Mouse (Mus musculus): ENCODE data around the gene Sgk1. TPM values are rescaled to one million over a fixed set of nuclear protein-coding genes. Genes with fewer than 3 reads are reported as not detected.

The Sgk1 gene
- polyA plus RNA-seq, 1 experiment from 2014 or later, result 32.6 TPM

DNA sequence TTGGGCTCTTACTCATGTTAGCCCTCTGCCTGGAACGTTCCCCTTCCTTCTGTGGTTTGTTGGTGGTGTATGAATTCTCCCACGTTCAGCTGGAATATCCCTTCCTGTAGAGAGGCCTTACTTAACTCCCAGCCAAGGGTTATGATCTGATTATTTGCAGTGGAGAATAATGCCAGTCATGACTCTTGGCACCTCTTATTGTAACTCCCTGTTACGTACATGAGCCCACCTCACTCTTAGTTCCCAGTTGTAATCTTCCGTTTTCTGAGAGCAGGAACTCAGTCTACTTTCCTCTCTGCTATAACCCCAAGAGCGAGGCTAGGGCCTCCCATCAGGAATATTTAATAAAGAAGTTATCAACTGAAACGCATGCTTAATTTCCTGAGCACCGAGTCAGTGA lies 26.6 kb upstream of the Sgk1 start:
- no peak for ATAC-seq (ENCODE audit: low read depth)

DNA sequence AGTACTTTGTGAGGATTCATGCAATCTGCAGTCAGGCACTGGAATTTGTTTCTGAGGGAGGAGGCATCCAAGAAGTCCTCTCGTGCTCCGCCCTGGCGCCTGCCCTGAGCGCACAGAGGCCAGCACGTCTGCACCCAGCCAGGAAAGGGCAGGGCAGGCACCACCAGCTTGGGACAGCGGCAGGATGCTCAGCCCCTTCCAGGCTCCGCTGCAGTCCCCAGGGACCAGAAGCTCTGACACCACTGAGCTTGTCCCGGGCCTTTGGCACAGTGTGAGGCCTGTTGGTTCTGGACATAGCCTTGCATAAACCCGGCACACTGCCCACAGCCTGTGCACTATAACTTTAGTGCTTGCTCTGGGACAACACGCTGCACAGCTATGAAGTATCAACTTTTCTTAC lies 24.3 kb upstream of the Sgk1 start:
- Histone ChIP-seq H3K36me3 (ENCODE audit: control insufficient read depth, insufficient read depth, low read length) (no peaks in the 10 kb centered on the region), H3K4me3 (ENCODE audit: low read depth, low read length) (no peak overlapping the region), H3K4me2 (ENCODE audit: low read depth, low read length) (no peak overlapping the region), H3K4me1 (ENCODE audit: control insufficient read depth, insufficient read depth, low read length) (no peaks in the 10 kb centered on the region), H3K9ac (replicated peaks; ENCODE audit: low read depth, low read length) (no peak overlapping the region), H3K27ac (ENCODE audit: low read depth, low read length) (no peak overlapping the region), H3K27me3 (ENCODE audit: control insufficient read depth, insufficient read depth, low read length) (no peaks in the 10 kb centered on the region), H3K9me3 (ENCODE audit: control insufficient read depth, low read length) (no peaks in the 10 kb centered on the region)
- no peak for ATAC-seq (ENCODE audit: low read depth)
- WGBS, result 77% methylated on average over 10 of the region's 10 CpGs

More for the DNA sequence above, 26.6 kb upstream of the Sgk1 start:
- Histone ChIP-seq H3K36me3 (ENCODE audit: control insufficient read depth, insufficient read depth, low read length) (no peaks in the 10 kb centered on the region), H3K27me3 (ENCODE audit: control insufficient read depth, insufficient read depth, low read length) (no peaks in the 10 kb centered on the region), H3K27ac (ENCODE audit: low read depth, low read length) (no peak overlapping the region), H3K4me1 (ENCODE audit: control insufficient read depth, insufficient read depth, low read length) (no peaks in the 10 kb centered on the region), H3K9me3 (ENCODE audit: control insufficient read depth, low read length) (no peaks in the 10 kb centered on the region), H3K9ac (replicated peaks; ENCODE audit: low read depth, low read length) (no peak overlapping the region), H3K4me3 (ENCODE audit: low read depth, low read length) (no peak overlapping the region), H3K4me2 (ENCODE audit: low read depth, low read length) (no peak overlapping the region)
- 90% methylated on average over 7 of the region's 7 CpGs for WGBS

- 75% methylated on average over 7 of the region's 7 CpGs for WGBS
- Histone ChIP-seq H3K4me1 (ENCODE audit: control insufficient read depth, insufficient read depth, low read length) (no peaks in the 10 kb centered on the region), H3K9ac (replicated peaks; ENCODE audit: low read depth, low read length) (no peak overlapping the region), H3K36me3 (ENCODE audit: control insufficient read depth, insufficient read depth, low read length) (no peaks in the 10 kb centered on the region), H3K4me3 (ENCODE audit: low read depth, low read length) (no peak overlapping the region), H3K4me2 (ENCODE audit: low read depth, low read length) (no peak overlapping the region), H3K9me3 (ENCODE audit: control insufficient read depth, low read length) (no peaks in the 10 kb centered on the region), H3K27ac (ENCODE audit: low read depth, low read length) (no peak overlapping the region), H3K27me3 (ENCODE audit: control insufficient read depth, insufficient read depth, low read length) (no peaks in the 10 kb centered on the region)
- no peak for ATAC-seq (ENCODE audit: low read depth)
These were observed 23.5 kb upstream of the Sgk1 start for GRCm38 (mm10) chr10:21858437-21858974.

DNA sequence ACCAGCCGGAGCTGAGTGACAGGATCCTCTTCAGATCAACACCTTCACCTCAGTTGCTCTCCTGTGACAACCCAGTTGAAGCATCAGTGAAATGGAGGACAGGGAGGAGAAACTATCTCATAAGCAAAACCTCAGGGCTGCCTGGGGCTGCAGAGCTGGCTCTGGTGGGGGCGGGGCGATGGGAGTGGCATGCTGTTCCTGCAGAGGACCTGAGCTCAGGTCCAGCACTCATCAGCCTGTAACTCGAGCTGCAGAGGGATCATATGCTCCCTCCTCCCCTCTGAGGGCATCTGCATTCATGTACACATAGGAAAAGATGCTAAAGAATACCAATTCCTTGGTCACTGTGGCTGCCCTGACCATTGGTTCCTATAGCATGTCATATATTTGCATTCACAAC lies 15.5 kb upstream of the Sgk1 start:
- Histone ChIP-seq H3K9me3 (ENCODE audit: control insufficient read depth, low read length) (no peaks in the 10 kb centered on the region), H3K27me3 (ENCODE audit: control insufficient read depth, insufficient read depth, low read length) (no peaks in the 10 kb centered on the region), H3K4me1 (ENCODE audit: control insufficient read depth, insufficient read depth, low read length) (no peaks in the 10 kb centered on the region), H3K9ac (replicated peaks; ENCODE audit: low read depth, low read length) (no peak overlapping the region), H3K4me3 (ENCODE audit: low read depth, low read length) (no peak overlapping the region), H3K27ac (ENCODE audit: low read depth, low read length) (no peak overlapping the region), H3K4me2 (ENCODE audit: low read depth, low read length) (no peak overlapping the region), H3K36me3 (ENCODE audit: control insufficient read depth, insufficient read depth, low read length) (no peaks in the 10 kb centered on the region)
- ATAC-seq (ENCODE audit: low read depth), result no peak
- 42% methylated on average over 4 of the region's 4 CpGs for WGBS

DNA sequence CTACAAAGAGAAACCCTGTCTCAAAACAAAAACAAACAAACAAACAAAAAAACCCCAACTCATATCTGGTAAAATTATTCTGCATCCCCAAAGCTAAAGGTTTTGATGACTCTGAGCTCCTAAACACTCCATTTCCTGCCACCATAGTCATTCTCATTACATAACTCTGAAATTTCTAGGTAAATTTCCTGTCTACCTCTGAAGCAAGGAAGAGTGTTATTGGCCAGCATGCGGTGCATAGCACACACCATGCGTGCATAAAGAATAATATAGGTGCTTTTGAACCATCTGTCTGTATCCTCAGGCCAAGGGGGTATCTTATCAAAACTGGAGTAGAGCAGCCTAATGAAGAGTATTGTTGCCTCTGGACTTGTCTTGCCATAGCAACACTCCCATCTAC lies 13.8 kb upstream of the Sgk1 start:
- no peak for ATAC-seq (ENCODE audit: low read depth)

DNA sequence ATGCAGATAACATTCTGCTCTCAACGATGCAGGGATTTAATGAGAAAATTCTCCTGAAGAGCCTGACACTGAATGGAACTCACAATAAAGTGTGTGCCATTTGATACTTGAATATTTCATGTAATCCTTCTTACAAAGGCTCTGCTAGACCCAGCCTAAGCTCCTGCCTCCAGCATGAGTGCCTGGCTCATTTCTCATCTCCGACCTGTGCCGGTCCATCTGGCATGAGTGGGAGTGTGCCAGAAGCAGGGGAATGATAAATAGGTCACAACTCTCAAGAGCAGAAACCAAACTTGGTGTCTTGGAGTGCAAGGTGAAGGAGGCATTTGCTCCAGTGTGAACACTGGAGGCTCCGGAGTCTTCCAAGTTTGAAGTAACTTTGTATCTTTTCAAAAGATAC lies 13.4 kb upstream of the Sgk1 start:
- no peaks in the 10 kb centered on the region for H3K4me1 ChIP-seq (ENCODE audit: control insufficient read depth, insufficient read depth, low read length)
- WGBS, result 81% methylated on average over 4 of the region's 4 CpGs
- H3K9ac ChIP-seq (replicated peaks; ENCODE audit: low read depth, low read length), result no peak overlapping the region

More for the DNA sequence above, 13.8 kb upstream of the Sgk1 start:
- Histone ChIP-seq H3K4me1 (ENCODE audit: control insufficient read depth, insufficient read depth, low read length) (no peaks in the 10 kb centered on the region), H3K27me3 (ENCODE audit: control insufficient read depth, insufficient read depth, low read length) (no peaks in the 10 kb centered on the region), H3K4me3 (ENCODE audit: low read depth, low read length) (no peak overlapping the region), H3K4me2 (ENCODE audit: low read depth, low read length) (no peak overlapping the region), H3K9ac (replicated peaks; ENCODE audit: low read depth, low read length) (no peak overlapping the region), H3K9me3 (ENCODE audit: control insufficient read depth, low read length) (no peaks in the 10 kb centered on the region), H3K36me3 (ENCODE audit: control insufficient read depth, insufficient read depth, low read length) (no peaks in the 10 kb centered on the region), H3K27ac (ENCODE audit: low read depth, low read length) (no peak overlapping the region)
- WGBS, result 94% methylated on average over 2 of the region's 2 CpGs

GRCm38 (mm10) chr10:21881837-21882183 lies 174 bp upstream of the Sgk1 start:
- WGBS, result 31% methylated on average over 4 of the region's 4 CpGs
- ATAC-seq (ENCODE audit: low read depth), result no peak

More for the DNA sequence above, 13.4 kb upstream of the Sgk1 start:
- ATAC-seq (ENCODE audit: low read depth), result no peak
- H3K27me3 ChIP-seq (ENCODE audit: control insufficient read depth, insufficient read depth, low read length), result no peaks in the 10 kb centered on the region
- no peaks in the 10 kb centered on the region for H3K9me3 ChIP-seq (ENCODE audit: control insufficient read depth, low read length)
- no peak overlapping the region for H3K4me3 ChIP-seq (ENCODE audit: low read depth, low read length)
- no peaks in the 10 kb centered on the region for H3K36me3 ChIP-seq (ENCODE audit: control insufficient read depth, insufficient read depth, low read length)
- H3K27ac ChIP-seq (ENCODE audit: low read depth, low read length), result no peak overlapping the region
- H3K4me2 ChIP-seq (ENCODE audit: low read depth, low read length), result no peak overlapping the region

GRCm38 (mm10) chr10:21883587-21883986 lies 1.6 kb downstream of the Sgk1 start:
- Histone ChIP-seq H3K27me3 (ENCODE audit: control insufficient read depth, insufficient read depth, low read length) (no peaks in the 10 kb centered on the region), H3K36me3 (ENCODE audit: control insufficient read depth, insufficient read depth, low read length) (no peaks in the 10 kb centered on the region), H3K4me1 (ENCODE audit: control insufficient read depth, insufficient read depth, low read length) (peaks cover 5% of the 10 kb centered on the region; the same call in 1 of the 2 replicates), H3K9ac (replicated peaks; ENCODE audit: low read depth, low read length) (peak overlapping the region; percentile 76), H3K4me2 (ENCODE audit: low read depth, low read length) (peak overlapping the region; percentile 63), H3K4me3 (ENCODE audit: low read depth, low read length) (peak overlapping the region; percentile 52), H3K9me3 (ENCODE audit: control insufficient read depth, low read length) (no peaks in the 10 kb centered on the region), H3K27ac (ENCODE audit: low read depth, low read length) (peak overlapping the region; percentile 88)
- WGBS, result 2% methylated on average over 12 of the region's 12 CpGs
- ATAC-seq (ENCODE audit: low read depth), result peak; percentile 54

More at GRCm38 (mm10) chr10:21881837-21882183, 174 bp upstream of the Sgk1 start:
- no peaks in the 10 kb centered on the region for H3K9me3 ChIP-seq (ENCODE audit: control insufficient read depth, low read length)
- H3K27me3 ChIP-seq (ENCODE audit: control insufficient read depth, insufficient read depth, low read length), result no peaks in the 10 kb centered on the region
- H3K4me2 ChIP-seq (ENCODE audit: low read depth, low read length), result peak overlapping the region; percentile 63
- peak overlapping the region; percentile 52 for H3K4me3 ChIP-seq (ENCODE audit: low read depth, low read length)
- H3K9ac ChIP-seq (replicated peaks; ENCODE audit: low read depth, low read length), result peak overlapping the region; percentile 76
- no peaks in the 10 kb centered on the region for H3K36me3 ChIP-seq (ENCODE audit: control insufficient read depth, insufficient read depth, low read length)
- peak overlapping the region; percentile 88 for H3K27ac ChIP-seq (ENCODE audit: low read depth, low read length)
- H3K4me1 ChIP-seq (ENCODE audit: control insufficient read depth, insufficient read depth, low read length), result peaks cover 5% of the 10 kb centered on the region; the same call in 1 of the 2 replicates

GRCm38 (mm10) chr10:21884534-21884933 lies 2.5 kb downstream of the Sgk1 start:
- Histone ChIP-seq H3K27me3 (ENCODE audit: control insufficient read depth, insufficient read depth, low read length) (no peaks in the 10 kb centered on the region), H3K4me3 (ENCODE audit: low read depth, low read length) (peak overlapping the region; percentile 52), H3K9ac (replicated peaks; ENCODE audit: low read depth, low read length) (no peak overlapping the region; the same call in 1 of the 2 replicates), H3K4me1 (ENCODE audit: control insufficient read depth, insufficient read depth, low read length) (peaks cover 5% of the 10 kb centered on the region; the same call in 1 of the 2 replicates), H3K4me2 (ENCODE audit: low read depth, low read length) (peak overlapping the region; percentile 63), H3K27ac (ENCODE audit: low read depth, low read length) (no peak overlapping the region), H3K9me3 (ENCODE audit: control insufficient read depth, low read length) (no peaks in the 10 kb centered on the region), H3K36me3 (ENCODE audit: control insufficient read depth, insufficient read depth, low read length) (no peaks in the 10 kb centered on the region)
- ATAC-seq (ENCODE audit: low read depth), result no peak
- 26% methylated on average over 3 of the region's 3 CpGs for WGBS
